Mouse (Mus musculus): ENCODE measurements at regions not wholly inside any gene's neighbourhood (a gene's known extent, or its start where the extent isn't known, plus 50 kb on each side); places are given as distances from the start of the nearest gene placed in this dataset.

DNA sequence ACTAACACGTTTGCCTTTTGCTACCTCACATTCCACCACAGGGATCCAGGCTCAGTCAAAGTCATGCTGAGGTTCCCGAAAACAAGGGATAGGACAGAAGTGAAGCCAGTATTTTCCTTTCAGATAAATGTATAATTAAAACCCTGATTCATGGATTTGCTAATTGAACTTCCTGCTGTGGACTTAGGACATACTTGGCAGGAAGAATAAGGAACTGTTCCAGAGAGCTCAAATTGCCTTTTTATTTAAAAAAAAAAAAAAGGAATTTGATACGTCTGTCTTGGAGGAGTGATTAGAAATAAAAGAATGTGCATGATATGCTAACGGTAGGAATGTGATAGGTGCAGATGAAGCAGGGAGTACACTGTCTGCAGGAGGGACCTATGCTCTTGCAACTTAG lies 181.7 kb downstream of the Rps29 start:
- TF ChIP-seq CTCF (IDR thresholded peaks at IDR 0.05; ENCODE audit: low read depth) (no peak), EP300 (optimal IDR thresholded peaks at IDR 0.05) (no peak)

All from stomach, postnatal 0 days (tissue).